Mouse (Mus musculus) retina, adult 2 months (tissue): ENCODE results near the gene Ccdc122.
"Not testable (repeated sequence)": the region's sequence is repeated elsewhere in the genome, so short reads cannot be mapped to it uniquely, and the experiment has no call there.

ENCODE experiments used
- DNase-seq: peaks from one replicate; pipeline ENCODE4 v3.0.0-alpha.2; 2012; ENCODE audit warnings: low read depth, low spot score

Gene Ccdc122

DNA sequence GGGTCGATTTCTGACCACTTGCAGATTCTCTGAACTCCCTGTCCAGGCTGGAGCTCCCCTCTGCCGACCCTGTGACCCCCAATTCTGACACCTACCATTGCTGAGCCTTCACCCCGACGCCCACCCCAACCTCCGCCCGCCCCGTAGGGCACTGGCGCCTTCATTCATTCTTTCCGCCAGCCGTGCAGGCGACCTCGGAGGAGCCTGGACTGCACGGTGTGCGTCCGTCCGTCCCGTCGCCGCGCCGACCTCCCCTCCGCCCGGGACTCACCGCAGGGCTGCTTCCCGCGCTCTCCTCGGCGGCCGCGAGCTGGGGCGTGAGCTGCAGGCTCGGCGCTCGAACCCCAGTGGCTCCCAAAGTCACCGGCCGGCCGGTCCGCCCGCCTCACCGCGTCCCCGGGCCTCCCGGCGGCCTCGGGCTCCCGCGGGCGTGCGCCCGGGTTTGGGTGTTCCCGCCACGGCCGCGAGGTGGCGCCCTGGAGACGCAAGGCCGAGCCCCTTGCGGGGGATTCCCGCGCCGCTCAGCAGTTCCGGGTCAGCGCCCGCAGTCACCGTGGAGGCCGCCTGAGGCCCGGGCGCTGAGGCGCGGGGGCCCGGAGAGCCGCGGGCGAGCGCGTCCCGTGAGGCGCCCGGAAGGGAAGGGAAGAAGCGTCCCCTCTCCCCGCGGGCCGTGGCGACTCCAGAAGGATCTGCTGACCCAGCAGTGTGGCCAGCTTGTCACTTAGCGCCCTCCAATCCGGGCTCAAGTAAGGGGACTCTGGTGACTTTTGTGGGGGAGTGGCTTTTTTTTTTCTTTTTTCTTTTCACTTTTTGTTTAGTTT, at the start of gene Ccdc122, which contains the start of gene Lacc1:
Gene Ccdc122 (plus strand): TSS at position 547 of the 821 bp plus-strand sequence.
Gene Lacc1 (minus strand): TSS at position 679 of the 821 bp plus-strand sequence.
- DNase-seq = no peak

DNA sequence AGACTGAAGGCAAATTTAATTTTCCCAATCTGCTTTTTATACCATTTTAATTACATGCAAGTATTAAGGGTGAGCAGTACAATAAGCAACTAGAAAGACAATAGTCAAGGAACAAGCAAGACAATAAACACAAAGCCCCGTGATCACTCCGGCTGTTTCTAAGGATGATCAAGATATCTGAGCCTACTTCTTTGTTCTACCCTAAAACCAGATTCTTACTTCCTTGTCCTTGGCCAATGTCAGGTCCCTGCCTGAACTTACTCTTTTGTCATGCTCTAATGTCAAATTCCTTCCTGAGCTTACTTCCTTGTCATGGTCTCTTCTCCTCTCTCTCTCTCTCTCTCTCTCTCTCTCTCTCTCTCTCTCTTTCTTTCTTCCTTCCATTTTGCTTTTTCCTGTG, 46.2 kb upstream of the Ccdc122 start:
- not testable (repeated sequence) for DNase-seq

DNA sequence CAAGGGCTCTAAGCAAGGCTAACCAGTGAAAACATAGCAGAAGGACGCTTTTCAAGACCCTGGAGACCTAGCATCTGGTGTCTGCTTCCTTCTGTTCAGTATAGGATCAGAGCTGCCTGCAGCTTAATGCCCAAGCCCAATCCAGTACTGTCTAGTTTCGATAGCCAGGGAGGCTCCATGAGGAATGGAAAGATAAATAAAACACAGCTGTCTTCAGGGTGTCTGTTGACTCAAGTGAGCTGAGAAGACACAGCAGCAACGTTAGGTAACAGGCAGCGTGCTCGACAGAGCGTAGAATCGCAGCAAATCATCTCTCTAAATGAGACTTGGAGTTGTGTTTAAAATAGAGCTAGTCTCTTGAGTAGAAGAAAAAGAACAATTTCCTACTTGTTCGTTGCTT, 31.8 kb upstream of the Ccdc122 start:
- DNase-seq = no peak

DNA sequence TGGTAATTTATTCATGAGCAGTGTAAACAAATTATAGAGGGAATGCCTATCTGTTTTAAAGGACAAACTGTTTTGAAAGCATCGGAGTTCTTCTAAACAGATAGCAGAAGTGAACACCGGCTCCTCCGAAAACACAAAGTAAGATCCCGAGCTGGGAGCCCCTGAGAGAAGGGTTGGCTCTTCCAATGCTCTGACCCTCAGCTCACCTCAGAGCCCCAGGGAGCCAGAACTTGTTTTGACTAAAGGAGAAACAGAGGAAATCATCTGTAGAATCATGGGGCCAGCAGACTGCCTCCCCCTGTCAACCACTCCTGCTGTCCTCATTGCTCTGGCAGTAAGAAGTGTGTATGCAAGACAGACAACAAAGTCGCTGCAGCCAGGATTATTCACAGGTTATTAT, 31.0 kb upstream of the Ccdc122 start:
- DNase-seq = no peak

DNA sequence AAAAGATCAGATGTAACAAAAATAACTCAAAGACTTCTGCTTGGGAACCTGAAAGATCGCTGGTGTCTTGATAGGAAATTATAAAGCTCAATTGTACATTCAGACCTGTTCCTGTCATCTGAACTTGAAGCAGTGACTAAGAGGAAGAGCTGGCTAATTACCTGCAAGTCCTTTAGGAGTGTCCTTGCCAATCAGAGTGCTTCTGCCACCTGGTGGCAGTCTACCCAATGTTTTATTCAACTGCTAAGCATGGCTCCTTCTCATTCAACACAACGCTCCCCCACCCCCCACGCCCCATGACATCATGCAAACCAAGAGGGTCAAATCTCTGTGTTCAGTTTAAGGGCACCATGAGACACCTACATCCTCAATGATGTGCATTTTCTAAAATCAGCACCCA, 28.3 kb upstream of the Ccdc122 start:
- DNase-seq = peak; percentile 29

DNA sequence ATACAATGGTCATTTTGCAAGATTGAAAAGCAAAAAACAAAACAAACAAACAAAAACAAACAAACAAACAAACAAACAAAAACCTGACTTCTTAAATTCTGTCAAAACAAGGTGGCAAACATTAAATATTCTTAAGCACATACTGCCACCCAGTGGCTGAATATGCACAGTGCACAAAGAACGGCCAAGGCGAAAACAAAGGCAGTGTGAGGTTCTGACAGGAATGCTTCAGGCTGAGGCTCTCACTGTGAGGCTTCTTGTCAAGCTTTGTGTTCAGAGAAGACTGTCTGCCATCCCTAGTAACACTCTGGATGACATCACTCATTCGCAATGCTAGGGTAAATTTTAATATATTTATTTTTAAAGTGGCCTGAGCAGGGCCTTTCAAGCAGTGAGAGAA, 24.8 kb upstream of the Ccdc122 start:
- peak; percentile 50 for DNase-seq

DNA sequence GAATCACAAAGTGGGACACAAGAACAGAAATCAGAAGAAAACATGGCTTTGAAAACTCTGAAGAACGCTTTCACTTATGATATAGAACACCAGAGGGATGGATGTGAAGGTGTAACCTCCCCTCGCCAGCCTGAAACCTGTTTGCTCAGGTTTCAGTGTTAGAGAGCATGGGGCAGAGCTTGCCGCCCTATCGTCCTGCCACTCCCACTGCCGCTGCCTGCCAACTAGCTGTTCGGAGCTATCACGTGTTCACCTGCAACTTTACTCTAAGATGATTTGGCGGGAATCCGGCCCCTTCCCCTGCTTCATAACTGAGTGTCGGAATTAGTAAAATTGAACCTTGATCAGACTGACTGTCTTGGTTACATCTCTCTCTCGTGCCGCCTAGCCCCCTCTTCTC, 19.8 kb upstream of the Ccdc122 start:
- DNase-seq = not testable (repeated sequence)

DNA sequence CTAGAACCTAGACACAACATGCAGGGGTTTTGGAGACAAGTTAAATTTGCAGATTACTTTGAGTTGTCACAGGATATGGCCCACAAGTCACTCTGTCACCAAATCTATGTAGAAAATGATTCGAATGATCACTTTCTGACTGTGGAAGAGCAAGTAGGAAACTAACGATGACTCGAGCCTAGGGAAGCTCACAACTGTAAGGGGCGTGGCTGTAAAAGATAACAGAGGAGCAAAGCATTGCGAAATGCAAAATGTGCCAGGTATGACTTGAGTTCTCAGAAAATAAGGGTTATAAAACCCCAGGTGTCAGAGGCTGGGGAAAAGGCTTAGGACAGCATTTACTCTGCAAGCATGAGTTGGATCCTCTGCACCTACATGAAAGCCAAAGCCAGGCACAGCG, 19.4 kb upstream of the Ccdc122 start:
- DNase-seq = no peak

DNA sequence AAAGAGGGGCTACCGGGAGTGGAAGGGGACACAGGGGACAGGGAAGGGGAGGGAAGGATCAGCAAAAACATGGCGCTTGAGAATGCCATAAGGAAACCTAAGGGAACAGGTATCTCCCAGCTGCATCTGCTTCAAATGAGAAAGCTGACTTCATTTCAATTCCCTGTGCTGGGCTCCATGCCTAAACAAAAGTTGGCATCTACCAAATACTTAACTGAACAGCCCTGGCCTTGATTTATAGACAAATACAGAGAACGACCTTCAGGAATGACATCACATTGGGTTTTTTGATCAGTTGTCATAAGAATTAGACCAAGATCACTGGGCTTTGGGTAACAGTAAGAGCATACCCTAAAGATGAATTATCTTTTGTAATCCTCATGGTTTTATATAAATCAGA, 12.1 kb upstream of the Ccdc122 start:
- no peak for DNase-seq

DNA sequence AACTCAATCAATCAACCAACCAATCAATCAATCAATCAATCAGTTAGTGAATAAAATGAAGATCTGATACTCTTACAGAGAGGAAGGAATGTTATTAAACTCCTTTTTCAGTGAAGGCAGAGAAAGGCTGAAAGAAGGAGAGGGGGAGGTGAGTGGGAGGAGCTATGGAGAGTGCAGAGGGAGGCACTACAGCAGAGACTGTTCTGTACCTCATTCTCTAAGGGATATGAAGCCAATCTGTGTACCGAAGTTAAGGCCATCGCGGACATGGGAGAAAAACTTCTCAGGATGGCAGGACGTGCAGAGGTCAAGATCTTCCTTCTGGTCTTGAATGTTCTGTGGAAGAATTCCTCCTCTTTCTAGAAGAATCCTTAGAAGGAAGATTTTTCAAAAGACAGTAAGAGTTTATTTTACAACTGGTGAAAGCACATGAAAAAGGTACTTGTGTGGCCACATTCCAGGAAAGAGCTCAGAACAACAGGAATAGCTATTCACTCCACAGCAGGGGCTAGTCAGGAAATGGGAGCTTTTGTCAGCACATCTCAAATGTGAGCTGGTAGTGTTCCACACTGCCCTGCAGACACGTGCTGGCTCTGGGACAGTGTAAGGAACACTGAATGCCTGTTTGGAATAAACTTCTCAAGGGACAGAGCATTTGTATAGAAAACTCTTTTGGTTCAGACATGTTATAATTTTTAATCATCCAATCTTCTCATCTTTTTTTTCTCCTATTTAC, 7.1 kb upstream of the Ccdc122 start:
- no peak for DNase-seq

DNA sequence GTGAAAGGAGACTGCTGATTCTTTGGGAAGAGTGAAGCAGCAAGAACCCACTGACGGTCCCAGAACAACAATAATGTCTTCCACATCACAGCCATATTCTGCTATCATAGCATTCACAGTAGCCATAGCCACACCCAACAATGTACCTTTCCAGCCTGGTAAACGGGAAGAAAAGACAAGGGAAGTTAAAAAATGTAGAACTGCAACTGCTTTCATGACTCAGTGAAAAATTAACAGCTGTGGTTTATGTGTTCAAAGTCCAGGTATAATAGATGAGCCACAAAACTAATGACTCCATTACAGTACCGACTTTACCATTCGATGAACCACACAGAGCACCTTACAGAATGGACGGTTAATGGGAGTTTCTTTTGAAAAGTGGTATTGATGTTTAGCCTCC, 5.8 kb upstream of the Ccdc122 start:
- DNase-seq = no peak

DNA sequence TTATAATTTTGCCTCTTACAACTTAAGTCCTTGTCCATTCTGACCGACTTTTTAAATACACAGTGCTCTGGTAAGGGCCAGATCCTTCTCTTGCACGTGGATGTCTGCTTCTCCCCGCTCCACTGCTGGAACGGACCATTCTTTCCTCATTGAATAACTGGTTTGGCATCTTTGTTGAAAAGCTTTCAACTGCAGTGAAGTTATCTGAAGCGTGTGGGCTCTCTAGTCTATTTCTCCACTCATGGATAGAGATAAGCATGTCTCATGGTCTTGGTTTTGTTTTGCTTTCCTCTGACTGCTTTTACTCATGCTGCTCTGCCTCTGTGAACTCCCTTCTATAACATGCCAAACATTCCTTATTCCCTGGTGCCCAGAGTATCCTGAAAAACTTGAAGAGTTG, 4.1 kb upstream of the Ccdc122 start:
- DNase-seq = no peak

DNA sequence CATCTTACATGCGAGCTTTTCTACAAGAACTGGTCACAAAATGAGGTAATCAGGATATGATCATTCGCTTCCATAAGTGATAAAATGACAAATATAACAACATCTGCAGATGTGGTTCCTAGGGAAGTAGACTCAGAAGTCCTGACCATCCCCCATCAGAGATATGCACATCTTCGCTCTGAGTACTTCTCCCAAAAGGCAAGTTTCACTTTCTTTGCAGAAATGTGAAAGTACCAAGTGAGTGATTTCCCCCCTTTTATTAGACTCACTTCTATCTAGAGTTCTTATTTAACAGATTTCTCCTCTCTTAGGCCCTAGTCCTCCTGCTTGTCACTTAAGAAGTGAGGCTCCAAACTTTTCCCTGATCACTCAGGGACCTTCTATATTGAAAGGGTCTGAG, 3.2 kb upstream of the Ccdc122 start:
- DNase-seq = no peak

DNA sequence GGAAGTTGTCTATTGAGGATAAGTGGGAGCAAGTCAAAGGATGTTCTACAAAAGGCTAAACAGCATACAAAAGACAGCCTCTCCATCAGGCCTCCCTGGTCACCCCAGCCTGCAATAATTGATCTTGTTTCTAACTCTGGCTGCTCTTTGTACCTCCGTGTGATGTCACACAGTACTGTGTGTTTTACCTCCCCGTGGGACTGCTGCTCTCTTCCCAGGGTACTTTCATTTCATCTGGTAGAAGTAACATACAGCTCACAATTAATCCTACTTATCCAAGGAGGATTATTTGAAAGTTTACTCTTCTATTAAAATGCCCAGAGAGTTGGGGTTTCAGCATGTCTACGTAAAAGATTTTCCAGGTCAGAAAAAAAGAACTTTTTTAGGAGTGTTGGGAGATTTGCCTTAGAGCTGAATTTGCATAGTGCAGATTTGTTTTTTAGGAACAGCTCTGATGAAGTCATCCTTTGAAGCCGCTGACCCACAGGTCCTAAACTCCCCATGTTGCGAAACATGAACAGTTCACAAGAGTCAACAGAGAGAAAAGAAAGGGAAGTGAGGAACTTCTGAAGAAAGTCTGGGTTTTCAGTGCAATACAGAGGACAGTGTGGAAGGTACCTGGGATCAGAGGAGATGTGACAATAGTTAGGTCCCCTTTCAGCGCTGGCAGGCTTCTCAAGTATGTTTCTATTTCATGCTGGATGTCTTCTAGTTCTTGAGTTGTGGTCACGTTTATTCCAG, 2.2 kb upstream of the Ccdc122 start:
- DNase-seq = no peak

DNA sequence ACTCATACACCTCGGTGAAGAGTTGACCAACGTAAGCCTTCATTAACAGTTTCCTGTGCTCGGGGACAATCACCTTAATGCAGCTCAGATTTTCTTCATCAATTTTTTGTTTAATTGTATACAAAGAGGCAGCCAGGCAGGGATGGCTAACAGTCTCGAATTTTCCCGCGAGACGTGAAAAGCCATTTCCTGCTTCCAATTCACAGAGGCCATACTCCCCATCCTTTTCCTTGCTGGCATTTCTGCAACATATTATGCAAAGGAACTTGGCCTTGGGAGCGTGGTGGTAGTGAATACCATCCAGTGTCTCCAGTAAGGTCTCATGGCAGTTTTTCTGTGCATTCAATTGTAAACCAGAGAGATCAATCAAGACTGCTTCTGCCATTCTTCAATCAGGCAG, 1.6 kb upstream of the Ccdc122 start:
- no peak for DNase-seq

DNA sequence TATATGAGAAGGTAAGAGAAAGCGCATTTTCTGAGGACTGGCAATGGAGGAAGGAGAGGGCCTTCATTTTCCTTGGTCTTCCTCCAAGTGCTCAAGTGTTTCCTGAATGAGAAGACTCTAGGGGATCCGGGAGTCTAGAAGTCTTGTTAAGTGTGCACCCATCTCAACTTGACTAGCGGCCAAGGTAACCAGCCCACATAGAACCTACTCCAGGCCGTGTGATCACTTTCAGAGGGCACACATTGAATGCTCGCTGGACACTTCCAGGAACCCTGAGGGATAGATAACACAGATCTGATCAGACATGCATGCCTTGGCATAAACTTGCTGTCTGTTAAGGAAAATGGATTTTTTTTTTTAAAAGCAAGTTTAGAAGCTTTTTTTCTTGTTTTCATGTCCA, 758 bp downstream of the Ccdc122 start:
- no peak for DNase-seq

DNA sequence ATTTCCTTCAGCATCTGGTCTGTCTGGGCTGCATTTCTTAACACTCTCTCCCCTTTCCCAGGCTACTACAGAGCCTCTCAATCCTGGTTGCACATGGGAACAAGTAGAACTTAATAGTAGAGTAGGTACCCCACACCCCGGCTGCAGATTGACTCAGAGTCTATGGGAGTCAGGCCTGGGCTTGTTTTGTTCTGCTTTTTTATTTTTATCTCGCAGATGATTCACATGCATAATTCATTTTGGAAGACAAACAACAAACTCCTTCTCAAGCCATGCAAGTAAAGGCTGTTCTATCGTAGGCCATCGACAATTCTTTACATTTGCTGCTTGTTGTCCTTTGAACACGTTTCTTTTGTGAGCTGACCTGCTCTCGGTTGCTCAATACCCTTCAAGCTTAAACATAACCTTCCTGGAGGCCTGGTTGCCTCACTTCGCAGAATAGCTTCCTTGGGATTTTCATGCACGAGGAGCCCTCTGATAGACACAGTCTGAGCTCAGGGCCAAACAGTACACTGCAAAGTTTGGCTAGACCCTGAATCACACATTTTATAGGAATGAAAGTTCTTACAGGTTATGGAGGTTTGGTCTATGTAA, 1.4 kb downstream of the Ccdc122 start:
- no peak for DNase-seq

DNA sequence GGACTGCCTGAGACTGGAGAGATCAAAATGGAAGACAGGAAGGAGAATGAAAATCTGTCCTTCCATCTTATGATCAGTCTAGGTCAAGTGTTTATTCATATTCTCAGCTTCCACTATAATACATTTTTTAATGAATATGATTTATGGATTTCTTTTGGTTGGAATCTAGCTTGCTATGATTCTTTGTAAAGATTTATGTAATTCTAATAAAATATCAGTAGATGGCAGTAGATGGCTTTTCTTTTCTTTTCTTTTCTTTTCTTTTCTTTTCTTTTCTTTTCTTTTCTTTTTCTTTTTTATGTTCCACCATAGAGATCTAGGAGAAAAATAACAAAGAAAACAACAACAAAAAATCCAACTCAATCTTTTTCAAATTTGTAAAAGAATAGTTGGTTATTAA, 16.7 kb downstream of the Ccdc122 start:
- DNase-seq = no peak

DNA sequence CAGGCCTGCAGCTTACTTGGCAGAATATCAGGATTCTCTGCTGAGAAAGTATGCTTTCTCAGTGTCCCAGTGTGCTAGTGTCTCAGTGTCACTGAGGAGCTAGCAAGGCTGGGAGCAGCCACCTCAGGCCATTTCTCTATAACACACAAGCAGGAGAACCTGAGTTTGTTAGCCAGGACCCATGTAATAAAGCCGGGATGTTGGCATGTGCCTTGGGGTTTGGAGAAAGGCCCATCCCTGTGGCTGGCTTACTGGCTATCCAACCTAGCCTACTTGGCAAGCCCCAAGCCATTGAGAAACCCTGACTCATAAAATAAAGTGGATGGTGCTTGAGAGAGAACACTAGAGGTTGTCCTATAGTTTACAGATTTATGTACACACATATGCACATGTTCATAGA, 32.8 kb downstream of the Ccdc122 start:
- DNase-seq = no peak

DNA sequence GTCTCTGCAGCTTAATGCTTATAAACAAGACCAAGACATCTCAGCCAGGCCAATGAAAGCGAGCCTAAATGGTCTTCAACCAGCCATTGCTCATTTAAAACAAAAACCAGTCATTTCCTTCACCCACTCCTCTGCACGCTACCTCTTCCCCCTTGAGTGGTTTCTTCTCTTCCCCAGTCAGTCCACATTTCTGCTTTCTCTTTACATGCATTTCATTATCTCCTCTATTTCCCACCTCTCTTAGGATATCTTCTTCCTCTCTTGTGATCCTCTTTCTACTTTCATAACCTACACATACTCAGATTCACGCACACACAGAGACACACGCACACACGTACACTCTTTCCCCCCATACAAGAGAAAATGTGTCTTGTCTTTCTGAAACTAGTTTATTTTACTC, 44.7 kb downstream of the Ccdc122 start:
- no peak for DNase-seq

DNA sequence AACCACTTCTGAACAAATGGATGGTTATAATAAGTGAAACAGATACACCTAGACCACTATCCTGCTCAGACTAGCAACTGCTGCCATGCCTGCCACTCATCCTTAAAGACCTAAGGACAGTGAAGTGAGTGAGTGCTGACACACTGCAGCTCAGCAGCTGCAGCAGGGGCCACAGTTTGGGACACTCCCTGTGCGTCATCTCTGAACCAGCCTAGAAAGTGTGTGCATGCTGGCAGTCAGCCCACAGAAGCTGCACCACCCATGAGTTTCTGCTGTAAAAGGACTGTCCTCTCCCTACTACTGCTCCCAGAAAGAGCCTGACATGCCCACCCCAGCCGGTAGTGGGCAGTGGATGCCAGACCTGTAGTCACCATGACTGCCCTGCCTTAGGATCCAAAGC, 63.7 kb downstream of the Ccdc122 start:
- DNase-seq = no peak

DNA sequence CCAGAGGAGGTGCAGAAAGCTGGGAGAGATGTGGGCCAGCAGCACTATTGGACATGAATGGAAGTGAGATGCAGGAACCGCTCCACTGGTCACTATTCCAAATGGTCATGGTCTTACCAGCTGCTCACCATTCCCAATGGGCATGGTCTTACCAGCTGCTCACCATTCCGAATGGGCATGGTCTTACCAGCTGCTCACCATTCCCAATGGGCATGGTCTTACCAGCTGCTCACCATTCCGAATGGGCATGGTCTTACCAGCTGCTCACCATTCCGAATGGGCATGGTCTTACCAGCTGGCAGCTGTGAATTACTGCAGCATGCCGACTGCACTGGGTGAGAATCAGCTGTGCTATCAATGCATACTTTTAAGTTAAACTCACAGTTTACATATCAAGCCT, 74.0 kb downstream of the Ccdc122 start:
- not testable (repeated sequence) for DNase-seq
